Mouse (Mus musculus): ENCODE measurements around the gene Olfr1377. TPM values are rescaled to one million over a fixed set of nuclear protein-coding genes. Genes with fewer than 3 reads are reported as not detected.

Gene Olfr1377
- not detected in 2 replicates for polyA plus RNA-seq (2014; fragmentation: Nextera tagmentation; extraction: Ambion mirVana)

GRCm38 (mm10) chr11:50981667-50982066, at the start of gene Olfr1377:
Gene Olfr1377, plus strand, starts transcription at chr11:50981967.
- H3K9ac ChIP-seq (replicated peaks; ENCODE audit: low read length) = no peak within 1 kb of the TSS
- no peak within 1 kb of the TSS for H3K4me3 ChIP-seq (ENCODE audit: low read depth, low read length)
- H3K4me2 ChIP-seq (ENCODE audit: low read depth, low read length) = no peak within 1 kb of the TSS
- H3K4me1 ChIP-seq (ENCODE audit: control insufficient read depth, insufficient read depth, low read length) = no peaks in the 10 kb centered on the region
- H3K27ac ChIP-seq (replicated peaks; ENCODE audit: low read depth, low read length) = no peak within 1 kb of the TSS
- no peaks in the 10 kb centered on the region for H3K36me3 ChIP-seq (replicated peaks; ENCODE audit: control insufficient read depth, insufficient read depth, low read depth, low read length)
- no peaks in the 10 kb centered on the region for H3K9me3 ChIP-seq (replicated peaks; ENCODE audit: control insufficient read depth, low read length)
- no peak for DNase-seq (ENCODE audit: low spot score)
- H3K27me3 ChIP-seq (ENCODE audit: control insufficient read depth, insufficient read depth, low read length) = no peaks in the 10 kb centered on the region
- no peak for ATAC-seq (replicated peaks; ENCODE audit: insufficient number of reproducible peaks, low FRiP score, low TSS enrichment, low read depth)
- WGBS = 70% methylated on average over 5 of the region's 5 CpGs

DNA sequence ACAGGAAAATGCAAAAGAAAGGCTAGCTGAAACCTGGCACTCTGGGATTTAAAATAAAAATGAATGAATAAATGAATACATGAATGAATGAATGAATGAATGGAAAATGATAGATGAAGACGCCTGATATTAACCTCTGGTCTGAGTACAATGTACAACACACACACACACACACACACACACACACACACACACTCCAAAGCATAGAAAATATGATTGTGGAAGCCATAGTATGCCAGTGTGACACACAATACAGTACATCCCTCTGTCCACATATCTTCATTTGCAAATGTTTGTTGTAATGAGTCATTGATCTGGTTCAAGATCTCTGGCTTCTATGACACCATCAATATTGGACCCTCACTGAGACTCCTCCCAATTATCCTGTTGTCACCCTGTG, 49.7 kb upstream of the Olfr1377 start:
- H3K4me2 ChIP-seq (ENCODE audit: low read depth, low read length) = no peak overlapping the region
- H3K9ac ChIP-seq (replicated peaks; ENCODE audit: low read length) = no peak overlapping the region
- no peak overlapping the region for H3K27ac ChIP-seq (replicated peaks; ENCODE audit: low read depth, low read length)
- no peaks in the 10 kb centered on the region for H3K27me3 ChIP-seq (ENCODE audit: control insufficient read depth, insufficient read depth, low read length)
- no peak overlapping the region for H3K4me3 ChIP-seq (ENCODE audit: low read depth, low read length)
- no peaks in the 10 kb centered on the region for H3K36me3 ChIP-seq (replicated peaks; ENCODE audit: control insufficient read depth, insufficient read depth, low read depth, low read length)
- peak; percentile 63; the same call in 1 of the 2 replicates for ATAC-seq (replicated peaks; ENCODE audit: insufficient number of reproducible peaks, low FRiP score, low TSS enrichment, low read depth)
- H3K4me1 ChIP-seq (ENCODE audit: control insufficient read depth, insufficient read depth, low read length) = no peaks in the 10 kb centered on the region
- no peak for DNase-seq (ENCODE audit: low spot score)
- H3K9me3 ChIP-seq (replicated peaks; ENCODE audit: control insufficient read depth, low read length) = no peaks in the 10 kb centered on the region
- 85% methylated on average over 1 of the region's 1 CpGs for WGBS

DNA sequence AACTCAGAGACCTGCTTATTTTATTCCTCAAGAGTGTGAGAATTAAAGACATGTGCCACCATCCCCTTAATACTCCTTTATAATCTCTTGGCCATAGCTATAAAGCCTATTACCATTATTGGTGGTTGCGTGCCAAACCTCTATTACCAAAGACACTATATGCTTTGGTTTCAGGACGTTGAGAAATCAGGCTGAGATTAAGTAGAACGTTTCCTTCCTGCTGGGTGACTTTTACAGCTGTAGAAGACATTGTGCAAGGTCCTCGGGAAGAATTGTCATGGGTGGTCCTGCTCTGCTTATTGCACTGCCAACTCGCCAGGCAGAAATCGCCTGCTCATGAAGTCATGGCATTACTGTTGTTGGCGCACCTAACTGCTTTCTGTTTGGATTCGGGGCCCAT, 43.3 kb upstream of the Olfr1377 start:
- DNase-seq (ENCODE audit: low spot score) = no peak
- Histone ChIP-seq H3K9ac (replicated peaks; ENCODE audit: low read length) (no peak overlapping the region), H3K4me3 (ENCODE audit: low read depth, low read length) (no peak overlapping the region), H3K9me3 (replicated peaks; ENCODE audit: control insufficient read depth, low read length) (no peaks in the 10 kb centered on the region), H3K27ac (replicated peaks; ENCODE audit: low read depth, low read length) (no peak overlapping the region), H3K36me3 (replicated peaks; ENCODE audit: control insufficient read depth, insufficient read depth, low read depth, low read length) (no peaks in the 10 kb centered on the region), H3K4me2 (ENCODE audit: low read depth, low read length) (no peak overlapping the region), H3K27me3 (ENCODE audit: control insufficient read depth, insufficient read depth, low read length) (no peaks in the 10 kb centered on the region), H3K4me1 (ENCODE audit: control insufficient read depth, insufficient read depth, low read length) (no peaks in the 10 kb centered on the region)
- 79% methylated on average over 8 of the region's 8 CpGs for WGBS
- no peak for ATAC-seq (replicated peaks; ENCODE audit: insufficient number of reproducible peaks, low FRiP score, low TSS enrichment, low read depth)

DNA sequence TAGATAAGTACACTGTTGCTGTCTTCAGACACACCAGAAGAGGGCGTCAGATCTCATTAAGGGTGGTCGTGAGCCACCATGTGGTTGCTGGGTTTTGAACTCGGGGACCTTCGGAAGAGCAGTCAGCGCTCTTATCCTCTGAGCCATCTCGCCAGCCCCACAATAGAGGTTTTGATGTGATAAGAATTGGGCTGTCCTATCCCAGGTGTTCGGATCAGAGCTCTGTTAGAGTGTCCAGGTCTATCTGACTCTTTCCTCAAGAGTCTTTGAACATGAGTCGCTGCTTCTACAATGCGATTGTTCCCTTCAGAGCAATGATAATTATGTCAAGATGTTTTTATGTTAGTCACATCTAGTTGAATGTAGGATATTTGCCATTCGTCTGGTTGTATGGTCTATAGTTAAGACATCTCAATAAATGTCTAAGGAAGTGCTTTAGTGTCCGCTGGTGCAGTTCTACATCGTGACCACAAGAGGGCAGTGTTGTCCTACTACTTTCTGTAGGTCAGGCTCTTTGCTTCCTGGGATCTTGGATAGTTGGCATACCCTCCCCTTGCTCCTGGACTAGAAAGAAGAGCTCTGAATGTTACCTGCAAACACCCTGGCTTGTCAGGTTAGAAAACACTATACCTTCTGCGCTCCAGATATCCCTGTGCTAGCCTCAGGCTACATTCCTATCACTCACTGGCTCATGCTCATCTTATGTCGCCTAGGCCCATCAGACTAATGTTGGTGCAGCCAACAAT, 42.0 kb upstream of the Olfr1377 start:
- Histone ChIP-seq H3K9ac (replicated peaks; ENCODE audit: low read length) (no peak overlapping the region), H3K4me1 (ENCODE audit: control insufficient read depth, insufficient read depth, low read length) (no peaks in the 10 kb centered on the region), H3K27ac (replicated peaks; ENCODE audit: low read depth, low read length) (no peak overlapping the region), H3K4me2 (ENCODE audit: low read depth, low read length) (no peak overlapping the region), H3K9me3 (replicated peaks; ENCODE audit: control insufficient read depth, low read length) (no peaks in the 10 kb centered on the region), H3K4me3 (ENCODE audit: low read depth, low read length) (no peak overlapping the region), H3K27me3 (ENCODE audit: control insufficient read depth, insufficient read depth, low read length) (no peaks in the 10 kb centered on the region), H3K36me3 (replicated peaks; ENCODE audit: control insufficient read depth, insufficient read depth, low read depth, low read length) (no peaks in the 10 kb centered on the region)
- peak; percentile 86 for DNase-seq (ENCODE audit: low spot score)
- 36% methylated on average over 14 of the region's 14 CpGs for WGBS
- peak; percentile 48; the same call in 1 of the 2 replicates for ATAC-seq (replicated peaks; ENCODE audit: insufficient number of reproducible peaks, low FRiP score, low TSS enrichment, low read depth)

- H3K27ac ChIP-seq (replicated peaks; ENCODE audit: low read depth, low read length) = no peak overlapping the region
- no peak for ATAC-seq (replicated peaks; ENCODE audit: insufficient number of reproducible peaks, low FRiP score, low TSS enrichment, low read depth)
Measured at GRCm38 (mm10) chr11:50942386-50942785, 39.4 kb upstream of the Olfr1377 start.

DNA sequence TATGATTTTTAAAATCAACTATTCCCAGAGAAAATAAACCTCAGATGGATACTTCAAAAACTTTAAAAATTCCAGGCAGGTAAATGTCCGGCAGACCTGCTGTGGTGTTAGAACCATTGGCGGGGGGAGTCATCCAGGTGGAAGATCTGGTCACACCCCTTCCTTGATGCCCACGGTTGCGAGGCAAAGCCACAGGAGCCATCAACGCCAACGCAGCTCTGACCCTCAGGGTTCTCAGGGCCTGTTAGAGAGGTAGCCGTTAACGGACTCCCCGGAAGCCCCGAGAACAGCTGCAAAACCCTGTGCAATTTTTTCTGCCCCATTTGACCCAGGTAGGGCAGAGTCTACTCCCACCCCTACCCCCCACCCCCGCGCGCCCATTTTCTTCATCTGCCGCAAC, 38.3 kb upstream of the Olfr1377 start, which contains the start of gene 4933414I15Rik:
Gene 4933414I15Rik (minus strand): TSS at position 260 of the 400 bp plus-strand sequence.
- DNase-seq (ENCODE audit: low spot score) (no peak), ATAC-seq (replicated peaks; ENCODE audit: insufficient number of reproducible peaks, low FRiP score, low TSS enrichment, low read depth) (no peak)
- Histone ChIP-seq H3K27ac (replicated peaks; ENCODE audit: low read depth, low read length) (no peak within 1 kb of the TSS), H3K4me3 (ENCODE audit: low read depth, low read length) (no peak within 1 kb of the TSS), H3K4me1 (ENCODE audit: control insufficient read depth, insufficient read depth, low read length) (no peaks in the 10 kb centered on the region), H3K9me3 (replicated peaks; ENCODE audit: control insufficient read depth, low read length) (no peaks in the 10 kb centered on the region), H3K36me3 (replicated peaks; ENCODE audit: control insufficient read depth, insufficient read depth, low read depth, low read length) (no peaks in the 10 kb centered on the region), H3K9ac (replicated peaks; ENCODE audit: low read length) (no peak within 1 kb of the TSS), H3K4me2 (ENCODE audit: low read depth, low read length) (no peak within 1 kb of the TSS), H3K27me3 (ENCODE audit: control insufficient read depth, insufficient read depth, low read length) (no peaks in the 10 kb centered on the region)
- WGBS = 76% methylated on average over 14 of the region's 14 CpGs

More at GRCm38 (mm10) chr11:50942386-50942785, 39.4 kb upstream of the Olfr1377 start:
- WGBS = 73% methylated on average over 12 of the region's 12 CpGs
- H3K27me3 ChIP-seq (ENCODE audit: control insufficient read depth, insufficient read depth, low read length) = no peaks in the 10 kb centered on the region
- no peak for DNase-seq (ENCODE audit: low spot score)
- no peak overlapping the region for H3K9ac ChIP-seq (replicated peaks; ENCODE audit: low read length)
- H3K4me3 ChIP-seq (ENCODE audit: low read depth, low read length) = no peak overlapping the region
- no peaks in the 10 kb centered on the region for H3K9me3 ChIP-seq (replicated peaks; ENCODE audit: control insufficient read depth, low read length)
- H3K4me1 ChIP-seq (ENCODE audit: control insufficient read depth, insufficient read depth, low read length) = no peaks in the 10 kb centered on the region
- no peaks in the 10 kb centered on the region for H3K36me3 ChIP-seq (replicated peaks; ENCODE audit: control insufficient read depth, insufficient read depth, low read depth, low read length)
- no peak overlapping the region for H3K4me2 ChIP-seq (ENCODE audit: low read depth, low read length)

DNA sequence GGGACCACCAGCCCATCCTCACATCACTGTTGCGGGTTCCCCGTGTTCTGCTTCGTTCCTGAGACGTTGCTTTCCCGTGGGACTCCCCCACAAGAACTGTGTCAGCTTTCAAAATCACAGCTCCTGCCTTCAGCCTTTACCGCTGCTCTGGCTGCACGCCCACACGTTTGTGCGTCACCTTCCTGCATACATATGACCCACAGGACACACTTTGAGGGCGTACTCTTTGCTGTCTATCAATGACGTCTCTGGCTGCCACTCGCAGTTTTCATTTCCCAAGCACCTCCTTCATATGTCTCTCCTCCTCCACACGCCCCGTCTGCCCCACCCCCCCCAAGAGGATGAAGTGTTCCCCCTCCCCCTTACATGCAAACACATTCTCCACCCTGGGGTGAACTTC, 29.5 kb upstream of the Olfr1377 start:
- Histone ChIP-seq H3K27me3 (ENCODE audit: control insufficient read depth, insufficient read depth, low read length) (no peaks in the 10 kb centered on the region), H3K27ac (replicated peaks; ENCODE audit: low read depth, low read length) (no peak overlapping the region), H3K36me3 (replicated peaks; ENCODE audit: control insufficient read depth, insufficient read depth, low read depth, low read length) (no peaks in the 10 kb centered on the region), H3K4me1 (ENCODE audit: control insufficient read depth, insufficient read depth, low read length) (no peaks in the 10 kb centered on the region), H3K4me2 (ENCODE audit: low read depth, low read length) (no peak overlapping the region), H3K9ac (replicated peaks; ENCODE audit: low read length) (no peak overlapping the region), H3K9me3 (replicated peaks; ENCODE audit: control insufficient read depth, low read length) (no peaks in the 10 kb centered on the region), H3K4me3 (ENCODE audit: low read depth, low read length) (no peak overlapping the region)
- ATAC-seq (replicated peaks; ENCODE audit: insufficient number of reproducible peaks, low FRiP score, low TSS enrichment, low read depth) (no peak), DNase-seq (ENCODE audit: low spot score) (no peak)
- WGBS = 75% methylated on average over 14 of the region's 14 CpGs

DNA sequence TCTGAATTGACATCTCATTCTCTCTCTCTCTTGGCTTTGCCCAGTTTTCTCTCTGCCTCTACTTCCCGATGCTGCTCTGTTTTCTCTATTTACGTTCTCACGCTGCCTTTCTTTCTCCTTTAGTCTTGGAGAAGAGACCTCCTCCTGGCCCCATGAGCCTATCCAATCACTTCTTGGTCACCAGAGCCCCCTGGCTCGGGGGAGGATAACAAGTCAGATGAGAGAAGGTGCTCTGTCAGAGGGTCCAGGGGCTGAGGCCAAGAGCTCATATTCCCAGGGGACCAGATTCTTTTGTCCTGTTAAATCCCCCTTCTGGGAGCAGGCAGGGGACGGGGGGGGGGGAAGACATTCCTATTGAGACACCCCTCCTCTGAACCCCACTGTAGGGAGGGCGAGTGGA, 28.1 kb upstream of the Olfr1377 start, which contains the start of gene Prop1:
Gene Prop1 (minus strand): TSS at position 101 of the 400 bp plus-strand sequence.
- 65% methylated on average over 6 of the region's 6 CpGs for WGBS

More for the DNA sequence above, 28.1 kb upstream of the Olfr1377 start, which contains the start of gene Prop1:
- no peaks in the 10 kb centered on the region for H3K4me1 ChIP-seq (ENCODE audit: control insufficient read depth, insufficient read depth, low read length)
- DNase-seq (ENCODE audit: low spot score) (no peak), ATAC-seq (replicated peaks; ENCODE audit: insufficient number of reproducible peaks, low FRiP score, low TSS enrichment, low read depth) (no peak)
- H3K27me3 ChIP-seq (ENCODE audit: control insufficient read depth, insufficient read depth, low read length) = no peaks in the 10 kb centered on the region
- H3K27ac ChIP-seq (replicated peaks; ENCODE audit: low read depth, low read length) = no peak within 1 kb of the TSS
- no peak within 1 kb of the TSS for H3K9ac ChIP-seq (replicated peaks; ENCODE audit: low read length)
- no peaks in the 10 kb centered on the region for H3K9me3 ChIP-seq (replicated peaks; ENCODE audit: control insufficient read depth, low read length)
- no peak within 1 kb of the TSS for H3K4me3 ChIP-seq (ENCODE audit: low read depth, low read length)
- no peaks in the 10 kb centered on the region for H3K36me3 ChIP-seq (replicated peaks; ENCODE audit: control insufficient read depth, insufficient read depth, low read depth, low read length)
- H3K4me2 ChIP-seq (ENCODE audit: low read depth, low read length) = no peak within 1 kb of the TSS
